Mouse (Mus musculus): ENCODE results near the gene Lpar2. TPM values are rescaled to one million over a fixed set of nuclear protein-coding genes. Genes with fewer than 3 reads are reported as not detected.

Gene Lpar2
- 1.4 and 1.5 TPM in 2 replicates for total RNA-seq (2017)

- peak; percentile 72 for ATAC-seq (replicated peaks; ENCODE audit: low read depth, poor library complexity, severe bottlenecking)
Measured at GRCm38 (mm10) chr8:69822386-69823191, at the start of gene Lpar2. TSS of gene Lpar2 (plus strand) at chr8:69822429.

GRCm38 (mm10) chr8:69774503-69775148 is 47.6 kb upstream of the Lpar2 start, which contains the start of gene Gm20422:
TSS of gene Gm20422 (minus strand) at chr8:69774886.
- peak; percentile 100 for ATAC-seq (replicated peaks; ENCODE audit: low read depth, poor library complexity, severe bottlenecking)

GRCm38 (mm10) chr8:69775149-69775534 is 47.1 kb upstream of the Lpar2 start:
- peak; percentile 38 for ATAC-seq (replicated peaks; ENCODE audit: low read depth, poor library complexity, severe bottlenecking)

GRCm38 (mm10) chr8:69777111-69777510 is 45.1 kb upstream of the Lpar2 start:
- ATAC-seq (replicated peaks; ENCODE audit: low read depth, poor library complexity, severe bottlenecking), result no peak

GRCm38 (mm10) chr8:69789105-69789504 is 33.1 kb upstream of the Lpar2 start:
- ATAC-seq (replicated peaks; ENCODE audit: low read depth, poor library complexity, severe bottlenecking), result peak; percentile 33

- no peak for ATAC-seq (replicated peaks; ENCODE audit: low read depth, poor library complexity, severe bottlenecking)
Measured at GRCm38 (mm10) chr8:69789731-69790130, 32.5 kb upstream of the Lpar2 start.

- ATAC-seq (replicated peaks; ENCODE audit: low read depth, poor library complexity, severe bottlenecking), result peak; percentile 16
Measured at GRCm38 (mm10) chr8:69790364-69790763, 31.9 kb upstream of the Lpar2 start.

- ATAC-seq (replicated peaks; ENCODE audit: low read depth, poor library complexity, severe bottlenecking), result peak; percentile 88
Measured at GRCm38 (mm10) chr8:69790773-69791367, 31.4 kb upstream of the Lpar2 start, which contains the start of the genes Atp13a1 and Zfp866. TSS of gene Atp13a1 (plus strand) at chr8:69791163. TSS of gene Zfp866 (minus strand) at chr8:69791178.

- peak; percentile 24; the same call in 1 of the 2 replicates for ATAC-seq (replicated peaks; ENCODE audit: low read depth, poor library complexity, severe bottlenecking)
Measured at GRCm38 (mm10) chr8:69791415-69792068, 30.7 kb upstream of the Lpar2 start.

- no peak for ATAC-seq (replicated peaks; ENCODE audit: low read depth, poor library complexity, severe bottlenecking)
Measured at GRCm38 (mm10) chr8:69793666-69794065, 28.6 kb upstream of the Lpar2 start.

- ATAC-seq (replicated peaks; ENCODE audit: low read depth, poor library complexity, severe bottlenecking), result no peak
Measured at GRCm38 (mm10) chr8:69794096-69794495, 28.1 kb upstream of the Lpar2 start.

- ATAC-seq (replicated peaks; ENCODE audit: low read depth, poor library complexity, severe bottlenecking), result no peak
Measured at GRCm38 (mm10) chr8:69794901-69795300, 27.3 kb upstream of the Lpar2 start.

GRCm38 (mm10) chr8:69796721-69797345 is 25.4 kb upstream of the Lpar2 start:
- ATAC-seq (replicated peaks; ENCODE audit: low read depth, poor library complexity, severe bottlenecking), result no peak

GRCm38 (mm10) chr8:69797661-69798060 is 24.6 kb upstream of the Lpar2 start:
- ATAC-seq (replicated peaks; ENCODE audit: low read depth, poor library complexity, severe bottlenecking), result no peak

GRCm38 (mm10) chr8:69799261-69799660 is 23.0 kb upstream of the Lpar2 start:
- ATAC-seq (replicated peaks; ENCODE audit: low read depth, poor library complexity, severe bottlenecking), result no peak

GRCm38 (mm10) chr8:69799946-69800345 is 22.3 kb upstream of the Lpar2 start:
- ATAC-seq (replicated peaks; ENCODE audit: low read depth, poor library complexity, severe bottlenecking), result no peak

- no peak for ATAC-seq (replicated peaks; ENCODE audit: low read depth, poor library complexity, severe bottlenecking)
Measured at GRCm38 (mm10) chr8:69801796-69802195, 20.4 kb upstream of the Lpar2 start.

- no peak for ATAC-seq (replicated peaks; ENCODE audit: low read depth, poor library complexity, severe bottlenecking)
Measured at GRCm38 (mm10) chr8:69802216-69802615, 20.0 kb upstream of the Lpar2 start.

GRCm38 (mm10) chr8:69803366-69803765 is 18.9 kb upstream of the Lpar2 start:
- ATAC-seq (replicated peaks; ENCODE audit: low read depth, poor library complexity, severe bottlenecking), result no peak

- no peak for ATAC-seq (replicated peaks; ENCODE audit: low read depth, poor library complexity, severe bottlenecking)
Measured at GRCm38 (mm10) chr8:69804537-69804936, 17.7 kb upstream of the Lpar2 start.

Measured in common myeloid progenitor, adult 5-6 weeks (primary cell).